In the genomic region with DNA sequence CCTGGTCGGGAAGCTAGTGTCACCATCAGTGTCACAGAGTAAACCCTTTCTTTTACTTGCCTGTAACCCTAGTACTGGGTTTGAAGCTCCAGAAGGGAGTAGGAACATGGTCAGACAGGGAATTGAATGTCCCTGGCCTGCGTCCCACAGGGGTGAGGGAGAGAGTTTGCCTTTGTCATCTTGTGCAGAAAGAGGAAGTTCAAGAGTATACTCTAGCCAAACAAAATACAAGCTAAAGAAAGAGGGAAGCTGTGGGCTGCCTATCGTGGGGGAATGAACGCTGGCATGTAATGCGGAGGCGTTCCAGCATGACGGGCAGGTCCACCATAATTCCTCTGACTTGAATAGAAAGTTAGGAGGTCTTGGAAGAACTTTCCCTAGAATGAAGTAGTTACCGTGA, we compare ENCODE assay signal across 10 mouse cellular contexts. TPM values are rescaled to one million over a fixed set of nuclear protein-coding genes. Genes with fewer than 3 reads are reported as not detected.
DNase-seq lines count a peak whose midpoint lies in the region; TF ChIP-seq lines count a peak whose summit lies in the region.
"Had no signal": no experiment of that assay in that cellular context is flagged by ENCODE, and none has a peak within 500 bp of the region (broad histone marks: within the 10 kb centered on the region; RNA-seq: fewer than 3 reads in every experiment).

No protein-coding gene starts in this region.

- 0 out of 2 replicates have a peak overlapping the region, but pooled peaks have one; percentile 55 for H3K27ac ChIP-seq in small intestine, adult 2 months (ENCODE audit: insufficient read depth, low read depth, low read length)
- H3K27ac ChIP-seq: embryonic facial prominence, embryonic 12.5 days had no signal

- H3K4me3 ChIP-seq in small intestine, adult 2 months (ENCODE audit: low read depth, low read length), result no peak overlapping the region
- H3K4me3 ChIP-seq: embryonic facial prominence, embryonic 12.5 days had no signal

- no peaks in the 10 kb centered on the region for H3K27me3 ChIP-seq in small intestine, adult 2 months (ENCODE audit: control insufficient read depth, insufficient read depth, low read length)
- H3K27me3 ChIP-seq: embryonic facial prominence, embryonic 12.5 days had no signal

- H3K4me1 ChIP-seq in small intestine, adult 2 months (ENCODE audit: control insufficient read depth, insufficient read depth, insufficient read length, low read length), result peaks cover 10% of the 10 kb centered on the region; the same call in 1 of the 2 replicates
- H3K4me1 ChIP-seq: embryonic facial prominence, embryonic 12.5 days had no signal

- TF ChIP-seq CTCF in small intestine, adult 2 months (IDR thresholded peaks at IDR 0.05; ENCODE audit: extremely low read depth, insufficient read length, insufficient replicate concordance, low read depth, low read length), result no peak

- TF ChIP-seq POLR2A in small intestine, adult 2 months (IDR thresholded peaks at IDR 0.05; ENCODE audit: low read depth, low read length), result no peak

- no peaks in the 10 kb centered on the region for H3K36me3 ChIP-seq in small intestine, adult 2 months (ENCODE audit: control insufficient read depth, insufficient read depth, low read length)
- H3K36me3 ChIP-seq: embryonic facial prominence, embryonic 12.5 days had no signal

- 89% methylated on average over 8 of the region's 8 CpGs for whole genome bisulfite sequencing in small intestine, adult 2 months

- DNase-seq in gastrocnemius, adult 18-20 months (ENCODE audit: low spot score), result peak; percentile 14
- DNase-seq in gastrocnemius, postnatal 4 days (ENCODE audit: low spot score in 2 of 2), result no peak
- DNase-seq in spleen, postnatal 36 days (ENCODE audit: low spot score in 2 of 2), result peak; percentile 41 to 49
- no peak for DNase-seq in spleen, postnatal 4 days (ENCODE audit: low spot score in 2 of 2)
- peak; percentile 49 to 60 for DNase-seq in kidney, postnatal 36 days
- no peak for DNase-seq in T-cell, adult 2 months (ENCODE audit: low spot score)
- DNase-seq in embryo, embryonic 10 days (ENCODE audit: low spot score), result no peak

RNA-seq across cellular contexts. Expression of a gene that starts 6.2 kb away (rescaled TPM):
- 1 to 10 TPM; 2.4 to 3.0 TPM for total RNA-seq in gastrocnemius, adult 18-20 months (2021)
- 1 to 10 TPM; 4.0 to 4.9 TPM for total RNA-seq in gastrocnemius, postnatal 4 days (2021)
- 1.2 and 3.7 TPM in 2 replicates for polyA plus RNA-seq in small intestine, adult 2 months (2012; rRNA removed)

RNA-seq across cellular contexts. Expression of a gene that starts 20.7 kb away (rescaled TPM):
- 1 to 10 TPM; 3.8 to 6.5 TPM for total RNA-seq in gastrocnemius, adult 18-20 months (2021)
- total RNA-seq in gastrocnemius, postnatal 4 days (2021), result 1 to 10 TPM; 2.9 to 3.7 TPM
- 11.0 and 32.1 TPM in 2 replicates for polyA plus RNA-seq in small intestine, adult 2 months (2012; rRNA removed)

RNA-seq across cellular contexts. Expression of a gene that starts 41.9 kb away (rescaled TPM):
- not detected for total RNA-seq in gastrocnemius, adult 18-20 months (2021)
- total RNA-seq in gastrocnemius, postnatal 4 days (2021), result not detected
- 828 and 1,080 TPM in 2 replicates for polyA plus RNA-seq in small intestine, adult 2 months (2012; rRNA removed)
- total RNA-seq: left cerebral cortex, postnatal 10 days had no signal

RNA-seq across cellular contexts. Expression of a gene that starts 50.2 kb away (rescaled TPM):
- not detected for total RNA-seq in gastrocnemius, adult 18-20 months (2021)
- total RNA-seq in gastrocnemius, postnatal 4 days (2021), result not detected
- polyA plus RNA-seq in small intestine, adult 2 months (2012; rRNA removed), result not detected in 2 replicates
- total RNA-seq: left cerebral cortex, postnatal 10 days had no signal
- polyA plus RNA-seq: embryonic facial prominence, embryonic 12.5 days had no signal

Comparison
In these comparisons a context has a peak if more than half of its experiments do, and no peak if none do; other contexts are left out.
1. DNase-seq: peak in gastrocnemius, adult 18-20 months (single experiment), spleen, postnatal 36 days (2 of 2) and kidney, postnatal 36 days (2 of 2); none in gastrocnemius, postnatal 4 days (0 of 2), spleen, postnatal 4 days (0 of 2), T-cell, adult 2 months (single experiment) and embryo, embryonic 10 days (single experiment).